ENCODE assay signal across 21 mouse cellular contexts in genomic region chr6:29784413-29785021, GRCm38 (mm10). TPM values are rescaled to one million over a fixed set of nuclear protein-coding genes. Genes with fewer than 3 reads are reported as not detected.
A peak's percentile ranks its signal among the peaks of the same experiment; 100 is the strongest.
DNase-seq lines count a peak whose midpoint lies in the region; ATAC-seq and TF ChIP-seq lines count a peak whose summit lies in the region.
"Had no signal": no experiment of that assay in that cellular context is flagged by ENCODE, and none has a peak within 500 bp of the region (broad histone marks: within the 10 kb centered on the region; RNA-seq: fewer than 3 reads in every experiment).

No protein-coding gene starts in this region.

- H3K4me3 ChIP-seq in layer of hippocampus, adult 2 months = no peak overlapping the region
- H3K4me3 ChIP-seq in liver, embryonic 14.5 days (ENCODE audit: insufficient read depth in 1 of 2, low read depth in 2 of 2, low read length in 2 of 2) = no peak overlapping the region; a peak in 1 of 4 replicates
- no peak overlapping the region for H3K4me3 ChIP-seq in stomach, embryonic 15.5 days (replicated peaks)
- H3K4me3 ChIP-seq: embryonic facial prominence, embryonic 10.5 days; forebrain, embryonic 15.5 days; hindbrain, embryonic 13.5 days; kidney, embryonic 15.5 days; limb, embryonic 13.5 days; lung, embryonic 15.5 days; neural tube, embryonic 15.5 days had no signal

- TF ChIP-seq CTCF in layer of hippocampus, adult 2 months (conservative IDR thresholded peaks at IDR 0.05) = peak; percentile 60
- TF ChIP-seq CTCF in liver, embryonic 14.5 days (IDR thresholded peaks at IDR 0.05; ENCODE audit: low read depth) = peak; percentile 43

- peak overlapping the region; percentile 31 for H3K9ac ChIP-seq in liver, embryonic 14.5 days (replicated peaks)
- no peak overlapping the region for H3K9ac ChIP-seq in stomach, embryonic 15.5 days
- H3K9ac ChIP-seq: forebrain, embryonic 15.5 days; hindbrain, embryonic 13.5 days; kidney, embryonic 15.5 days; limb, embryonic 13.5 days; lung, embryonic 15.5 days; neural tube, embryonic 15.5 days had no signal

- no peaks in the 10 kb centered on the region for H3K9me3 ChIP-seq in liver, embryonic 14.5 days (ENCODE audit: control insufficient read depth, low read length)
- H3K9me3 ChIP-seq in stomach, embryonic 15.5 days = no peaks in the 10 kb centered on the region
- H3K9me3 ChIP-seq: embryonic facial prominence, embryonic 10.5 days; forebrain, embryonic 15.5 days; hindbrain, embryonic 13.5 days; kidney, embryonic 15.5 days; limb, embryonic 13.5 days; lung, embryonic 15.5 days; neural tube, embryonic 15.5 days had no signal

- no peak overlapping the region for H3K27ac ChIP-seq in layer of hippocampus, adult 2 months
- peak overlapping the region; percentile 25 for H3K27ac ChIP-seq in liver, embryonic 14.5 days
- H3K27ac ChIP-seq in stomach, embryonic 15.5 days = no peak overlapping the region
- H3K27ac ChIP-seq: embryonic facial prominence, embryonic 10.5 days; forebrain, embryonic 15.5 days; hindbrain, embryonic 13.5 days; kidney, embryonic 15.5 days; limb, embryonic 13.5 days; lung, embryonic 15.5 days; neural tube, embryonic 15.5 days had no signal

- no peaks in the 10 kb centered on the region for H3K27me3 ChIP-seq in liver, embryonic 14.5 days (ENCODE audit: control insufficient read depth, insufficient read depth, low read length)
- no peaks in the 10 kb centered on the region for H3K27me3 ChIP-seq in stomach, embryonic 15.5 days (replicated peaks)
- H3K27me3 ChIP-seq: CH12.LX; forebrain, embryonic 15.5 days; hindbrain, embryonic 13.5 days; kidney, embryonic 15.5 days; limb, embryonic 13.5 days; lung, embryonic 15.5 days; neural tube, embryonic 15.5 days had no signal

- ATAC-seq in erythroblast, adult 5-6 weeks (replicated peaks; ENCODE audit: low FRiP score, poor library complexity, severe bottlenecking) = peak; percentile 89
- ATAC-seq in liver, embryonic 14.5 days (ENCODE audit: insufficient read depth) = peak; percentile 85
- peak; percentile 39; the same call in 1 of the 2 replicates for ATAC-seq in stomach, embryonic 15.5 days (ENCODE audit: insufficient read depth, low FRiP score, low read depth)
- ATAC-seq: forebrain, embryonic 15.5 days; midbrain, embryonic 16.5 days had no signal

- peaks cover 23 to 24% of the 10 kb centered on the region in 2 experiments for H3K4me1 ChIP-seq in liver, embryonic 14.5 days (replicated peaks; ENCODE audit: control insufficient read depth in 2 of 2, insufficient read depth in 2 of 2, low read length in 1 of 2)
- H3K4me1 ChIP-seq in stomach, embryonic 15.5 days = no peaks in the 10 kb centered on the region
- H3K4me1 ChIP-seq: embryonic facial prominence, embryonic 10.5 days; kidney, embryonic 15.5 days; lung, embryonic 15.5 days had no signal

- peak; percentile 61 for TF ChIP-seq EP300 in liver, embryonic 14.5 days (IDR thresholded peaks at IDR 0.05; ENCODE audit: low read depth)

- 38% methylated on average over 3 of the region's 3 CpGs for WGBS in liver, embryonic 14.5 days (ENCODE audit: insufficient replicate concordance)
- 77% methylated on average over 3 of the region's 3 CpGs for WGBS in stomach, embryonic 15.5 days

- H3K4me2 ChIP-seq in liver, embryonic 14.5 days (ENCODE audit: low read depth) = peak overlapping the region; percentile 57
- H3K4me2 ChIP-seq in stomach, embryonic 15.5 days = no peak overlapping the region
- H3K4me2 ChIP-seq: forebrain, embryonic 15.5 days; heart, embryonic 11.5 days; hindbrain, embryonic 13.5 days; kidney, embryonic 15.5 days; lung, embryonic 15.5 days; neural tube, embryonic 15.5 days had no signal

- no peaks in the 10 kb centered on the region for H3K36me3 ChIP-seq in liver, embryonic 14.5 days (replicated peaks; ENCODE audit: control insufficient read depth, insufficient read depth, low read depth)
- H3K36me3 ChIP-seq in stomach, embryonic 15.5 days = no peaks in the 10 kb centered on the region
- H3K36me3 ChIP-seq: embryonic facial prominence, embryonic 10.5 days; forebrain, embryonic 15.5 days; hindbrain, embryonic 13.5 days; kidney, embryonic 15.5 days; limb, embryonic 13.5 days; lung, embryonic 15.5 days; neural tube, embryonic 15.5 days had no signal

- DNase-seq in layer of hippocampus, adult 2 months (ENCODE audit: low spot score in 2 of 2) = no peak
- no peak for DNase-seq in layer of hippocampus, postnatal 25 days (ENCODE audit: extremely low spot score in 1 of 2, low spot score in 1 of 2)
- DNase-seq in liver, embryonic 14.5 days (ENCODE audit: low read depth in 3 of 3, low spot score in 3 of 3) = peak; percentile 49 to 56 (median 52)
- DNase-seq in B cell, adult 2 months = no peak
- no peak for DNase-seq in lung, postnatal 25 days (ENCODE audit: low spot score)
- no peak for DNase-seq in cerebellum, postnatal 10 days
- DNase-seq: adrenal gland, postnatal 14 days; cerebellum, adult 2 months; heart, postnatal 10 days had no signal

RNA-seq across cellular contexts. Expression of gene Ahcyl2, which starts 16.7 kb away (rescaled TPM):
- 100 to 1,000 TPM; 237 to 264 TPM for total RNA-seq in layer of hippocampus, adult 2 months (2021)
- total RNA-seq in layer of hippocampus, postnatal 25 days (2021) = 100 to 1,000 TPM; 204 to 226 TPM
- 7.1 and 15.2 TPM in 2 replicates for total RNA-seq in erythroblast, adult 5-6 weeks (2015; ENCODE audit: low replicate concordance)
- total RNA-seq in erythroblast, adult 5-6 weeks (2017; ENCODE audit: low replicate concordance) = 9.6 and 20.3 TPM in 2 replicates
- polyA plus RNA-seq in liver, embryonic 14.5 days (2012; rRNA removed) = 3.5 and 4.2 TPM in 2 replicates
- polyA plus RNA-seq in liver, embryonic 14.5 days (2014; fragmentation: Nextera tagmentation; extraction: Ambion mirVana) = 3.2 and 3.9 TPM in 2 replicates
- 30.2 and 40.3 TPM in 2 replicates for polyA plus RNA-seq in stomach, embryonic 15.5 days (2015; fragmentation: Nextera tagmentation; extraction: Ambion mirVana)

RNA-seq across cellular contexts. Expression of gene Smo, which starts 49.2 kb away (rescaled TPM):
- total RNA-seq in layer of hippocampus, adult 2 months (2021) = 10 to 100 TPM; 16.5 to 18.5 TPM
- 10 to 100 TPM; 13.6 to 15.7 TPM for total RNA-seq in layer of hippocampus, postnatal 25 days (2021)
- total RNA-seq in erythroblast, adult 5-6 weeks (2015; ENCODE audit: low replicate concordance) = 3.3 and 4.0 TPM in 2 replicates
- total RNA-seq in erythroblast, adult 5-6 weeks (2017; ENCODE audit: low replicate concordance) = 0.60 and 2.6 TPM in 2 replicates
- 5.0 and 5.5 TPM in 2 replicates for polyA plus RNA-seq in liver, embryonic 14.5 days (2012; rRNA removed)
- 2.2 and 2.6 TPM in 2 replicates for polyA plus RNA-seq in liver, embryonic 14.5 days (2014; fragmentation: Nextera tagmentation; extraction: Ambion mirVana)
- 36.0 and 41.7 TPM in 2 replicates for polyA plus RNA-seq in stomach, embryonic 15.5 days (2015; fragmentation: Nextera tagmentation; extraction: Ambion mirVana)

Comparison
In these comparisons a context has a peak if more than half of its experiments do, and no peak if none do; other contexts are left out.
1. DNase-seq: peak in liver, embryonic 14.5 days (3 of 3); none in layer of hippocampus, adult 2 months (0 of 2), layer of hippocampus, postnatal 25 days (0 of 2), B cell, adult 2 months (0 of 2), lung, postnatal 25 days (single experiment) and cerebellum, postnatal 10 days (0 of 2).
2. ATAC-seq: peak in every context shown above with its lines; median percentile 89 in erythroblast, adult 5-6 weeks; 85 in liver, embryonic 14.5 days; 39 in stomach, embryonic 15.5 days.
3. RNA of gene Ahcyl2, which starts 16.7 kb away (total RNA-seq): 237 to 264 TPM in layer of hippocampus, adult 2 months and 204 to 226 TPM in layer of hippocampus, postnatal 25 days; 7.1 to 20.3 TPM in erythroblast, adult 5-6 weeks; every median in the first group is over 4 times any median in the second.